In the genomic region with DNA sequence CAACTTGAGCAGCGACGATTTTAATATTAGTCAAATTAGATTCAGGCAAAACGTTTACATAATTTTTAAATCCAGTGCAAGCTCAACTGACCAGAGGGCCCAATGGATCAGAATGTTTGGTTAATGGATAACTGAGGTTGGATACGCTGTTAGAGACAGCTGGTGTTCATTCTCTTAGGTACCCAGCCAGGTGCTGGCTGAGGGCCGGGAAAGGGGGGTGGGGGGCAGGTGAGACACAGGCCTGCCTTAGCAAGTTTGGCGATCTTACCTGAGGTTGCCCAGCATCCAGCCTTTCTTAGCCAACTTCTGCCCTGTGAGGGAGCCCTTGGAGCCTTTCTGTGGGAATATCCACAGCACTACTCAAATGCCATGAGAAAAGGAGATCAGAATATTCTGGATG, we compare ENCODE assay signal across 21 mouse cellular contexts. TPM values are rescaled to one million over a fixed set of nuclear protein-coding genes. Genes with fewer than 3 reads are reported as not detected.
DNase-seq lines count a peak whose midpoint lies in the region; ATAC-seq and TF ChIP-seq lines count a peak whose summit lies in the region.
"Had no signal": no experiment of that assay in that cellular context is flagged by ENCODE, and none has a peak within 500 bp of the region (broad histone marks: within the 10 kb centered on the region; RNA-seq: fewer than 3 reads in every experiment).

No protein-coding gene starts in this region.

- H3K27me3 ChIP-seq in liver, adult 2 months (ENCODE audit: control insufficient read depth, insufficient read depth, low read length), result no peaks in the 10 kb centered on the region
- no peaks in the 10 kb centered on the region for H3K27me3 ChIP-seq in kidney, embryonic 16.5 days (ENCODE audit: insufficient read depth, low read length)
- no peaks in the 10 kb centered on the region for H3K27me3 ChIP-seq in liver, embryonic 12.5 days (replicated peaks)
- H3K27me3 ChIP-seq in forebrain, postnatal 0 days (ENCODE audit: insufficient read depth, low read length), result no peaks in the 10 kb centered on the region
- H3K27me3 ChIP-seq: embryonic facial prominence, embryonic 15.5 days; neural tube, embryonic 15.5 days had no signal

- peak; percentile 78 for ATAC-seq in kidney, embryonic 16.5 days (ENCODE audit: low FRiP score, low TSS enrichment)
- no peak; the same call in 1 of the 2 replicates for ATAC-seq in liver, embryonic 12.5 days
- ATAC-seq in forebrain, postnatal 0 days, result no peak

- peak overlapping the region; percentile 62 for H3K9ac ChIP-seq in liver, adult 2 months (ENCODE audit: low read depth, low read length)
- no peak overlapping the region for H3K9ac ChIP-seq in kidney, embryonic 16.5 days (replicated peaks; ENCODE audit: low read length)
- no peak overlapping the region for H3K9ac ChIP-seq in liver, embryonic 12.5 days
- no peak overlapping the region for H3K9ac ChIP-seq in forebrain, postnatal 0 days
- H3K9ac ChIP-seq: embryonic facial prominence, embryonic 15.5 days; hindbrain, embryonic 14.5 days; neural tube, embryonic 15.5 days had no signal

- H3K4me3 ChIP-seq in liver, adult 2 months (ENCODE audit: insufficient read depth, low read depth, low read length), result no peak overlapping the region
- H3K4me3 ChIP-seq in kidney, embryonic 16.5 days (ENCODE audit: low read length), result no peak overlapping the region
- no peak overlapping the region for H3K4me3 ChIP-seq in liver, embryonic 12.5 days
- no peak overlapping the region for H3K4me3 ChIP-seq in forebrain, postnatal 0 days (ENCODE audit: low read depth, low read length)
- no peak overlapping the region for H3K4me3 ChIP-seq in left cerebral cortex, adult 2 months
- H3K4me3 ChIP-seq: embryonic facial prominence, embryonic 15.5 days; forebrain, embryonic 10.5 days; neural tube, embryonic 15.5 days had no signal

- 25% methylated on average over 6 of the region's 6 CpGs for WGBS in liver, adult 2 months
- 75% methylated on average over 6 of the region's 6 CpGs for WGBS in kidney, embryonic 16.5 days
- 60% methylated on average over 6 of the region's 6 CpGs for WGBS in liver, embryonic 12.5 days (ENCODE audit: insufficient replicate concordance)
- WGBS in forebrain, postnatal 0 days, result 90% methylated on average over 6 of the region's 6 CpGs

- no peaks in the 10 kb centered on the region for H3K36me3 ChIP-seq in liver, adult 2 months (ENCODE audit: control insufficient read depth, insufficient read depth, low read length)
- no peaks in the 10 kb centered on the region for H3K36me3 ChIP-seq in kidney, embryonic 16.5 days (ENCODE audit: insufficient read depth, low read length)
- no peaks in the 10 kb centered on the region for H3K36me3 ChIP-seq in liver, embryonic 12.5 days
- H3K36me3 ChIP-seq in forebrain, postnatal 0 days (ENCODE audit: insufficient read depth), result no peaks in the 10 kb centered on the region
- H3K36me3 ChIP-seq: embryonic facial prominence, embryonic 15.5 days; forebrain, embryonic 10.5 days; neural tube, embryonic 15.5 days had no signal

- TF ChIP-seq CTCF in liver, adult 2 months (IDR thresholded peaks at IDR 0.05; ENCODE audit: low read depth, low read length), result no peak
- TF ChIP-seq CTCF in forebrain, postnatal 0 days (IDR thresholded peaks at IDR 0.05; ENCODE audit: low read depth), result no peak
- no peak for TF ChIP-seq CTCF in left cerebral cortex, adult 2 months (IDR thresholded peaks at IDR 0.05)

- H3K9me3 ChIP-seq in kidney, embryonic 16.5 days (ENCODE audit: low read length), result no peaks in the 10 kb centered on the region
- H3K9me3 ChIP-seq in liver, embryonic 12.5 days (replicated peaks), result no peaks in the 10 kb centered on the region
- H3K9me3 ChIP-seq in forebrain, postnatal 0 days (ENCODE audit: low read length), result no peaks in the 10 kb centered on the region
- H3K9me3 ChIP-seq: embryonic facial prominence, embryonic 15.5 days; forebrain, embryonic 10.5 days; neural tube, embryonic 15.5 days had no signal

- H3K27ac ChIP-seq in liver, adult 2 months (replicated peaks; ENCODE audit: insufficient read depth, low read depth, low read length), result peak overlapping the region; percentile 97
- peak overlapping the region; percentile 62 for H3K27ac ChIP-seq in kidney, embryonic 16.5 days (ENCODE audit: low read length)
- 0 out of 2 replicates have a peak overlapping the region, but pooled peaks have one; percentile 47 for H3K27ac ChIP-seq in liver, embryonic 12.5 days
- no peak overlapping the region for H3K27ac ChIP-seq in forebrain, postnatal 0 days (ENCODE audit: low read depth, low read length)
- H3K27ac ChIP-seq in left cerebral cortex, adult 2 months, result no peak overlapping the region
- H3K27ac ChIP-seq: embryonic facial prominence, embryonic 15.5 days; forebrain, embryonic 10.5 days; hindbrain, embryonic 14.5 days; neural tube, embryonic 15.5 days had no signal

- intact Hi-C loops in left cerebral cortex, adult 2 months (cut with DNase I), result no loop called here

- H3K4me1 ChIP-seq in liver, adult 2 months (ENCODE audit: control insufficient read depth, insufficient read depth, low read length), result peaks cover 25% of the 10 kb centered on the region
- peaks cover 16% of the 10 kb centered on the region for H3K4me1 ChIP-seq in kidney, embryonic 16.5 days (ENCODE audit: insufficient read depth, low read length)
- peaks cover 21% of the 10 kb centered on the region; the same call in 1 of the 2 replicates for H3K4me1 ChIP-seq in liver, embryonic 12.5 days
- H3K4me1 ChIP-seq in forebrain, postnatal 0 days (ENCODE audit: insufficient read depth), result no peaks in the 10 kb centered on the region
- H3K4me1 ChIP-seq: embryonic facial prominence, embryonic 15.5 days; neural tube, embryonic 15.5 days had no signal

- H3K4me2 ChIP-seq in kidney, embryonic 16.5 days (replicated peaks; ENCODE audit: low read depth, low read length), result no peak overlapping the region
- no peak overlapping the region for H3K4me2 ChIP-seq in liver, embryonic 12.5 days
- H3K4me2 ChIP-seq in forebrain, postnatal 0 days (ENCODE audit: low read depth), result no peak overlapping the region
- H3K4me2 ChIP-seq: embryonic facial prominence, embryonic 15.5 days; hindbrain, embryonic 14.5 days; midbrain, embryonic 11.5 days; neural tube, embryonic 15.5 days had no signal

- no peak for TF ChIP-seq POLR2A in liver, adult 2 months (IDR thresholded peaks at IDR 0.05; ENCODE audit: extremely low read depth, insufficient read depth, low read length)

- peak; percentile 97 for DNase-seq in liver, adult 2 months (ENCODE audit: extremely low read depth, low read depth, low spot score)
- DNase-seq in liver, result no peak
- DNase-seq in forebrain, postnatal 0 days, result no peak
- no peak for DNase-seq in left cerebral cortex, adult 2 months (ENCODE audit: extremely low spot score in 1 of 2, low spot score in 2 of 2)
- no peak for DNase-seq in frontal cortex, postnatal 10 days (ENCODE audit: low spot score in 2 of 2)
- no peak for DNase-seq in retina, postnatal 1 day
- DNase-seq: cerebellum, postnatal 14 days; embryo, embryonic 11 days; gastrocnemius, postnatal 25 days; heart, postnatal 10 days; layer of hippocampus, postnatal 36 days; lung, adult 2 months; lung, postnatal 36 days; thymus, postnatal 14 days had no signal

- no peaks in the 10 kb centered on the region for H3K79me2 ChIP-seq in liver, adult 2 months (ENCODE audit: control insufficient read depth, insufficient read depth, low read length)

RNA-seq across cellular contexts. Expression of a gene that starts 28.6 kb away (rescaled TPM):
- 71.2 and 83.2 TPM in 2 replicates for total RNA-seq in liver, adult 2 months (2014; rRNA removed)
- 50.4 and 51.9 TPM in 2 replicates for polyA plus RNA-seq in liver, adult 2 months (2012; rRNA removed)
- 112 and 113 TPM in 2 replicates for polyA plus RNA-seq in kidney, embryonic 16.5 days (2015; fragmentation: Nextera tagmentation; extraction: Ambion mirVana)
- 106 and 108 TPM in 2 replicates for polyA plus RNA-seq in liver, embryonic 12.5 days (2016; fragmentation: Nextera tagmentation; extraction: Ambion mirVana)
- total RNA-seq in forebrain, postnatal 0 days (2014; rRNA removed), result 96.3 and 108 TPM in 2 replicates
- 74.5 and 81.5 TPM in 2 replicates for polyA plus RNA-seq in forebrain, postnatal 0 days (2015; fragmentation: Nextera tagmentation; extraction: Ambion mirVana)
- total RNA-seq in left cerebral cortex, adult 2 months (2021), result 10 to 100 TPM; 46.9 to 48.1 TPM

RNA-seq across cellular contexts. Expression of a gene that starts 41.2 kb away (rescaled TPM):
- 30.8 and 34.8 TPM in 2 replicates for total RNA-seq in liver, adult 2 months (2014; rRNA removed)
- polyA plus RNA-seq in liver, adult 2 months (2012; rRNA removed), result 29.0 and 30.2 TPM in 2 replicates
- 47.1 and 48.3 TPM in 2 replicates for polyA plus RNA-seq in kidney, embryonic 16.5 days (2015; fragmentation: Nextera tagmentation; extraction: Ambion mirVana)
- polyA plus RNA-seq in liver, embryonic 12.5 days (2016; fragmentation: Nextera tagmentation; extraction: Ambion mirVana), result 39.4 and 40.4 TPM in 2 replicates
- total RNA-seq in forebrain, postnatal 0 days (2014; rRNA removed), result 69.2 and 78.1 TPM in 2 replicates
- polyA plus RNA-seq in forebrain, postnatal 0 days (2015; fragmentation: Nextera tagmentation; extraction: Ambion mirVana), result 32.4 and 34.2 TPM in 2 replicates
- total RNA-seq in left cerebral cortex, adult 2 months (2021), result 10 to 100 TPM; 57.3 to 60.2 TPM

Comparison
In these comparisons a context has a peak if more than half of its experiments do, and no peak if none do; other contexts are left out.
1. H3K27ac ChIP-seq: peak in liver, adult 2 months (single experiment), kidney, embryonic 16.5 days (single experiment) and liver, embryonic 12.5 days (single experiment); none in forebrain, postnatal 0 days (single experiment) and left cerebral cortex, adult 2 months (single experiment).